Mouse (Mus musculus) adipocyte (in vitro differentiated cells): Measurements from ENCODE around the gene Prkaa2.
A peak's percentile ranks its signal among the peaks of the same experiment; 100 is the strongest.
"Not testable (repeated sequence)": the region's sequence is repeated elsewhere in the genome, so short reads cannot be mapped to it uniquely, and the experiment has no call there.

Source experiments
- DNase-seq: peaks from one replicate; pipeline ENCODE4 v3.0.0-alpha.2; 2016; ENCODE audit warnings: low spot score

Prkaa2 gene

GRCm38 (mm10) chr4:105015496-105015895, 94.2 kb downstream of the Prkaa2 start:
- DNase-seq = no peak

- DNase-seq = no peak
Measured at GRCm38 (mm10) chr4:105013718-105014117, 96.0 kb downstream of the Prkaa2 start.

- no peak for DNase-seq
Measured at GRCm38 (mm10) chr4:105007360-105008018, 102.2 kb downstream of the Prkaa2 start.

GRCm38 (mm10) chr4:105004649-105005048, 105.0 kb downstream of the Prkaa2 start:
- DNase-seq = not testable (repeated sequence)

GRCm38 (mm10) chr4:105004135-105004534, 105.6 kb downstream of the Prkaa2 start:
- DNase-seq = no peak

- no peak for DNase-seq
Measured at GRCm38 (mm10) chr4:105001736-105002135, 108.0 kb downstream of the Prkaa2 start.

GRCm38 (mm10) chr4:104999702-105000101, 110.0 kb downstream of the Prkaa2 start:
- peak; percentile 3 for DNase-seq

GRCm38 (mm10) chr4:104993140-104993874, 116.4 kb downstream of the Prkaa2 start:
- DNase-seq = no peak

- DNase-seq = no peak
Measured at GRCm38 (mm10) chr4:104992271-104992670, 117.4 kb downstream of the Prkaa2 start.

- peak; percentile 3 for DNase-seq
Measured at GRCm38 (mm10) chr4:104990686-104991085, 119.0 kb downstream of the Prkaa2 start.

GRCm38 (mm10) chr4:104990016-104990415, 119.7 kb downstream of the Prkaa2 start:
- no peak for DNase-seq

- DNase-seq = no peak
Measured at GRCm38 (mm10) chr4:104988709-104989108, 121.0 kb downstream of the Prkaa2 start.

- peak; percentile 14 for DNase-seq
Measured at GRCm38 (mm10) chr4:104988102-104988501, 121.6 kb downstream of the Prkaa2 start.

- no peak for DNase-seq
Measured at GRCm38 (mm10) chr4:104987631-104988030, 122.1 kb downstream of the Prkaa2 start.

- no peak for DNase-seq
Measured at GRCm38 (mm10) chr4:104985960-104986632, 123.6 kb downstream of the Prkaa2 start.
